Mouse (Mus musculus) kidney, adult 9 months (tissue): ENCODE measurements at regions not wholly inside any gene's neighbourhood (a gene's known extent, or its start where the extent isn't known, plus 50 kb on each side); places are given as distances from the start of the nearest gene placed in this dataset.
A peak's percentile ranks its signal among the peaks of the same experiment; 100 is the strongest.
"Not testable (repeated sequence)": the region's sequence is repeated elsewhere in the genome, so short reads cannot be mapped to it uniquely, and the experiment has no call there.

Experiments used
- DNase-seq: peaks from one replicate; pipeline ENCODE4 v3.0.0; 2022

GRCm38 (mm10) chr1:35201083-35201879, 351.5 kb downstream of the Plekhb2 start:
- no peak for DNase-seq

GRCm38 (mm10) chr1:35201880-35202220, 352.1 kb downstream of the Plekhb2 start:
- no peak for DNase-seq

GRCm38 (mm10) chr1:35202551-35202950, 352.8 kb downstream of the Plekhb2 start:
- no peak for DNase-seq

GRCm38 (mm10) chr1:35206834-35207529, 357.2 kb downstream of the Plekhb2 start:
- no peak for DNase-seq

- no peak for DNase-seq
Observed at GRCm38 (mm10) chr1:35212111-35212891, 362.5 kb downstream of the Plekhb2 start.

GRCm38 (mm10) chr1:35213875-35214274, 364.1 kb downstream of the Plekhb2 start:
- DNase-seq = no peak

GRCm38 (mm10) chr1:35216411-35216810, 366.6 kb downstream of the Plekhb2 start:
- DNase-seq = no peak

- DNase-seq = not testable (repeated sequence)
Observed at GRCm38 (mm10) chr1:35220215-35220614, 370.4 kb downstream of the Plekhb2 start.

- DNase-seq = no peak
Observed at GRCm38 (mm10) chr1:35220751-35221150, 371.0 kb downstream of the Plekhb2 start.

- no peak for DNase-seq
Observed at GRCm38 (mm10) chr1:35232592-35232991, 382.8 kb downstream of the Plekhb2 start.

GRCm38 (mm10) chr1:35238139-35238538, 388.4 kb downstream of the Plekhb2 start:
- DNase-seq = no peak

- DNase-seq = no peak
Observed at GRCm38 (mm10) chr1:35242849-35243248, 393.1 kb downstream of the Plekhb2 start.

GRCm38 (mm10) chr1:35243339-35243738, 393.6 kb downstream of the Plekhb2 start:
- DNase-seq = no peak

GRCm38 (mm10) chr1:35265125-35265524, 415.3 kb downstream of the Plekhb2 start:
- no peak for DNase-seq

- DNase-seq = peak; percentile 7
Observed at GRCm38 (mm10) chr1:35266626-35267025, 416.9 kb downstream of the Plekhb2 start.

- DNase-seq = no peak
Observed at GRCm38 (mm10) chr1:35267883-35268282, 418.1 kb downstream of the Plekhb2 start.

- no peak for DNase-seq
Observed at GRCm38 (mm10) chr1:35274978-35275377, 425.2 kb downstream of the Plekhb2 start.
